Mouse (Mus musculus): ENCODE measurements around the gene Peak1. TPM values are rescaled to one million over a fixed set of nuclear protein-coding genes. Genes with fewer than 3 reads are reported as not detected.

Peak1 gene
- total and polyA plus RNA-seq, 3 experiments, result 2.8 to 11.7 TPM; not detected in 1

DNA sequence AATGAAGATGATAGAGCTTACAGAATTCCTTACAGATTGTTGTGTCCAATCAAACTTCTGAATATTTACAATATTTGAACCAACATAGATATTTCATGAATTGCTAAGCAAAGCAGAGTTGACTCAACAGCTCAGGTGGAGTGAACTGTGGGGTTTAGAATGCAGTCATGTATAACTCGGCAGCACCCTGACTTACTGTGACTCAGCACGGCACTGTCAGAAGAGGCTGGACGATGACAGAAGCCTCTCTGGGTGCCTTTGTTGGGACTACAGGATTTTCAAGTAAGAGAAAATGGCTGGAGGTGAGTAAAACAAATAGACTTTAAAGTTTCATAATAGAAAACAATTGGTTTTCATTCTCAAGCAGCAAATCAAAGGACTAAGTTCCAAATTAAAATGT is 25.0 kb downstream of the Peak1 start:
- H3K4me3 ChIP-seq (ENCODE audit: control insufficient read depth in 1 of 2, insufficient read depth in 1 of 2, low read depth in 2 of 2, low read length in 2 of 2), result no peak overlapping the region
- DNase-seq (ENCODE audit: low read depth, low spot score), result no peak
- no peak overlapping the region for H3K27ac ChIP-seq (ENCODE audit: control insufficient read depth, low read depth, low read length)
- H3K79me2 ChIP-seq (ENCODE audit: control insufficient read depth, insufficient read depth, low read length, poor library complexity), result 0 out of 2 replicates have a peak, but pooled peaks cover 2% of the 10 kb centered on the region
- peaks cover 5 to 8% of the 10 kb centered on the region in 2 experiments; a peak in 3 of 4 replicates for H3K4me1 ChIP-seq (ENCODE audit: control insufficient read depth in 1 of 2, insufficient read depth in 2 of 2, low read length in 2 of 2)
- H3K27me3 ChIP-seq (ENCODE audit: control insufficient read depth in 1 of 2, insufficient read depth in 2 of 2, low read length in 2 of 2), result no peaks in the 10 kb centered on the region
- no peak overlapping the region for H3K9ac ChIP-seq (ENCODE audit: control insufficient read depth, low read depth, low read length, poor library complexity, severe bottlenecking)
- no peak for TF ChIP-seq CHD2 (IDR thresholded peaks at IDR 0.05; ENCODE audit: low read length)
- TF ChIP-seq ZNF384 (IDR thresholded peaks at IDR 0.05; ENCODE audit: low read depth, low read length), result no peak
- no peak for TF ChIP-seq MAX (IDR thresholded peaks at IDR 0.05; ENCODE audit: low read length)
- TF ChIP-seq EP300 (IDR thresholded peaks at IDR 0.05; ENCODE audit: low read depth in 1 of 2, low read length in 2 of 2), result no peak
- TF ChIP-seq MYB (IDR thresholded peaks at IDR 0.05; ENCODE audit: low read depth, low read length), result no peak
- TF ChIP-seq ZKSCAN1 (IDR thresholded peaks at IDR 0.05; ENCODE audit: low read depth, low read length), result no peak
- no peak for TF ChIP-seq CTCF (IDR thresholded peaks at IDR 0.05 in 2 of 3, conservative IDR thresholded peaks at IDR 0.05 in 1 of 3; ENCODE audit: control insufficient read depth in 1 of 3, insufficient read depth in 1 of 3, low read depth in 2 of 3, low read length in 3 of 3, poor library complexity in 1 of 3, severe bottlenecking in 1 of 3)
- no peak for TF ChIP-seq POLR2AphosphoS5 (IDR thresholded peaks at IDR 0.05; ENCODE audit: borderline replicate concordance, low read depth, low read length)
- TF ChIP-seq SIN3A (IDR thresholded peaks at IDR 0.05; ENCODE audit: low read length), result no peak
- TF ChIP-seq MXI1 (IDR thresholded peaks at IDR 0.05; ENCODE audit: low read depth, low read length), result no peak
- no peak for TF ChIP-seq UBTF (IDR thresholded peaks at IDR 0.05; ENCODE audit: borderline replicate concordance, insufficient read depth, low read depth, low read length)
- H3K9me3 ChIP-seq (replicated peaks; ENCODE audit: insufficient read depth, low read length), result no peaks in the 10 kb centered on the region
- H3K36me3 ChIP-seq (ENCODE audit: control insufficient read depth in 1 of 2, insufficient read depth in 2 of 2, low read length in 2 of 2), result peaks cover 0 to 3% of the 10 kb centered on the region in 2 experiments

- Histone ChIP-seq H3K4me1 (ENCODE audit: control insufficient read depth in 1 of 2, insufficient read depth in 2 of 2, low read length in 2 of 2) (no peaks in the 10 kb centered on the region), H3K9me3 (replicated peaks; ENCODE audit: insufficient read depth, low read length) (no peaks in the 10 kb centered on the region), H3K36me3 (ENCODE audit: control insufficient read depth in 1 of 2, insufficient read depth in 2 of 2, low read length in 2 of 2) (no peaks in the 10 kb centered on the region; a peak in 1 of 4 replicates), H3K4me3 (ENCODE audit: control insufficient read depth in 1 of 2, insufficient read depth in 1 of 2, low read depth in 2 of 2, low read length in 2 of 2) (no peak overlapping the region), H3K9ac (ENCODE audit: control insufficient read depth, low read depth, low read length, poor library complexity, severe bottlenecking) (no peak overlapping the region), H3K27ac (ENCODE audit: control insufficient read depth, low read depth, low read length) (no peak overlapping the region), H3K79me2 (ENCODE audit: control insufficient read depth, insufficient read depth, low read length, poor library complexity) (no peaks in the 10 kb centered on the region; the same call in 1 of the 2 replicates), H3K27me3 (ENCODE audit: control insufficient read depth in 1 of 2, insufficient read depth in 2 of 2, low read length in 2 of 2) (no peaks in the 10 kb centered on the region)
- DNase-seq (ENCODE audit: low read depth, low spot score), result no peak
- TF ChIP-seq NRF1 (IDR thresholded peaks at IDR 0.05; ENCODE audit: insufficient read depth, low read depth, low read length, poor library complexity, severe bottlenecking), result no peak
- TF ChIP-seq JUND (IDR thresholded peaks at IDR 0.05; ENCODE audit: low read depth, low read length), result no peak
- TF ChIP-seq BHLHE40 (IDR thresholded peaks at IDR 0.05; ENCODE audit: borderline replicate concordance, low read depth, low read length), result no peak
- no peak for TF ChIP-seq MXI1 (IDR thresholded peaks at IDR 0.05; ENCODE audit: low read depth, low read length)
- TF ChIP-seq RCOR1 (IDR thresholded peaks at IDR 0.05; ENCODE audit: low read depth, low read length), result no peak
- no peak for TF ChIP-seq ZNF384 (IDR thresholded peaks at IDR 0.05; ENCODE audit: low read depth, low read length)
- no peak for TF ChIP-seq POLR2AphosphoS5 (IDR thresholded peaks at IDR 0.05; ENCODE audit: borderline replicate concordance, low read depth, low read length)
- TF ChIP-seq ZKSCAN1 (IDR thresholded peaks at IDR 0.05; ENCODE audit: low read depth, low read length), result no peak
- no peak for TF ChIP-seq MYB (IDR thresholded peaks at IDR 0.05; ENCODE audit: low read depth, low read length)
- no peak for TF ChIP-seq ZMIZ1 (IDR thresholded peaks at IDR 0.05; ENCODE audit: low read depth, low read length)
These were observed 35.1 kb downstream of the Peak1 start for GRCm38 (mm10) chr9:56382786-56383185.

Measured in MEL (cell line).